20 mouse cellular contexts compared by ENCODE assay signal in genomic region chr8:119323215-119323614, GRCm38 (mm10). TPM values are rescaled to one million over a fixed set of nuclear protein-coding genes. Genes with fewer than 3 reads are reported as not detected.
DNase-seq lines count a peak whose midpoint lies in the region; ATAC-seq and TF ChIP-seq lines count a peak whose summit lies in the region.
"Had no signal": no experiment of that assay in that cellular context is flagged by ENCODE, and none has a peak within 500 bp of the region (broad histone marks: within the 10 kb centered on the region; RNA-seq: fewer than 3 reads in every experiment).

No protein-coding gene starts in this region.

- no peaks in the 10 kb centered on the region for H3K79me2 ChIP-seq in CH12.LX (replicated peaks; ENCODE audit: control insufficient read depth, extremely low read depth, insufficient read depth, poor library complexity, severe bottlenecking)

- no peak for TF ChIP-seq CTCF in forebrain, postnatal 0 days (IDR thresholded peaks at IDR 0.05; ENCODE audit: low read depth)
- TF ChIP-seq CTCF in CH12.LX (conservative IDR thresholded peaks at IDR 0.05 in 1 of 2, IDR thresholded peaks at IDR 0.05 in 1 of 2; ENCODE audit: low read depth in 2 of 2, low read length in 2 of 2), result no peak
- TF ChIP-seq CTCF in midbrain, postnatal 0 days (IDR thresholded peaks at IDR 0.05), result no peak

- H3K9ac ChIP-seq in forebrain, postnatal 0 days, result no peak overlapping the region
- H3K9ac ChIP-seq in forebrain, embryonic 11.5 days (ENCODE audit: low read length), result no peak overlapping the region
- H3K9ac ChIP-seq in CH12.LX (ENCODE audit: insufficient read depth, low read depth), result no peak overlapping the region
- 0 out of 2 replicates have a peak overlapping the region, but pooled peaks have one; percentile 24 for H3K9ac ChIP-seq in midbrain, postnatal 0 days (replicated peaks; ENCODE audit: low read length, poor library complexity, severe bottlenecking)
- H3K9ac ChIP-seq: embryonic facial prominence, embryonic 12.5 days; forebrain, embryonic 13.5 days; heart, embryonic 15.5 days; hindbrain, embryonic 15.5 days had no signal

- H3K36me3 ChIP-seq in forebrain, postnatal 0 days (ENCODE audit: insufficient read depth), result no peaks in the 10 kb centered on the region
- H3K36me3 ChIP-seq in forebrain, embryonic 11.5 days (ENCODE audit: control insufficient read depth, insufficient read depth, low read length), result no peaks in the 10 kb centered on the region
- no peaks in the 10 kb centered on the region for H3K36me3 ChIP-seq in CH12.LX (replicated peaks in 1 of 2; ENCODE audit: control insufficient read depth in 1 of 2, insufficient read depth in 1 of 2, low read length in 1 of 2)
- H3K36me3 ChIP-seq in midbrain, postnatal 0 days (ENCODE audit: insufficient read depth, low read length), result no peaks in the 10 kb centered on the region
- H3K36me3 ChIP-seq: embryonic facial prominence, embryonic 12.5 days; heart, embryonic 15.5 days; hindbrain, embryonic 15.5 days had no signal

- no peak overlapping the region for H3K4me2 ChIP-seq in forebrain, postnatal 0 days (ENCODE audit: low read depth)
- no peak overlapping the region for H3K4me2 ChIP-seq in forebrain, embryonic 11.5 days (ENCODE audit: low read depth, low read length, severe bottlenecking)
- no peak overlapping the region for H3K4me2 ChIP-seq in CH12.LX (ENCODE audit: insufficient read depth, low read depth, poor library complexity, severe bottlenecking)
- H3K4me2 ChIP-seq in midbrain, postnatal 0 days (ENCODE audit: low read depth, low read length, poor library complexity, severe bottlenecking), result no peak overlapping the region
- H3K4me2 ChIP-seq: embryonic facial prominence, embryonic 12.5 days; forebrain, embryonic 13.5 days; heart, embryonic 11.5 days; heart, embryonic 15.5 days; hindbrain, embryonic 15.5 days had no signal

- H3K4me3 ChIP-seq in forebrain, postnatal 0 days (ENCODE audit: low read depth, low read length), result no peak overlapping the region
- H3K4me3 ChIP-seq in forebrain, embryonic 11.5 days (ENCODE audit: low read depth, low read length), result no peak overlapping the region
- no peak overlapping the region for H3K4me3 ChIP-seq in CH12.LX (replicated peaks in 1 of 3; ENCODE audit: low read depth in 2 of 3, low read length in 2 of 3, poor library complexity in 1 of 3)
- H3K4me3 ChIP-seq in midbrain, postnatal 0 days (ENCODE audit: low read depth, low read length), result no peak overlapping the region
- H3K4me3 ChIP-seq: embryonic facial prominence, embryonic 12.5 days; forebrain, embryonic 13.5 days; heart, adult 2 months; heart, embryonic 15.5 days; hindbrain, embryonic 15.5 days had no signal

- dilution Hi-C loops in CH12.LX (cut with MboI; ENCODE audit: extremely low pct_ligation_motif_present, extremely low pct_unique_long_range_greater_than_20kb, low sequenced_read_pairs), result no loop called here

- in situ Hi-C loops in CH12.LX (cut with MboI; ENCODE audit: low pct_ligation_motif_present, low pct_unique_long_range_greater_than_20kb, low sequenced_read_pairs), result no loop called here

- no peak for TF ChIP-seq RAD21 in CH12.LX (IDR thresholded peaks at IDR 0.05; ENCODE audit: low read depth, low read length)

- no peak for TF ChIP-seq POLR2A in CH12.LX (IDR thresholded peaks at IDR 0.05; ENCODE audit: low read depth, low read length)

- peak; percentile 53 for ATAC-seq in forebrain, postnatal 0 days
- no peak for ATAC-seq in forebrain, embryonic 11.5 days (replicated peaks; ENCODE audit: low FRiP score)
- no peak for ATAC-seq in midbrain, postnatal 0 days (ENCODE audit: low FRiP score)
- ATAC-seq: forebrain, embryonic 13.5 days had no signal

- peak; percentile 42 for DNase-seq in forebrain, postnatal 0 days
- DNase-seq in forebrain, embryonic 11.5 days (ENCODE audit: low spot score), result no peak
- DNase-seq in left cerebral cortex, postnatal 25 days (ENCODE audit: low spot score in 2 of 2), result peak; percentile 14 to 17
- DNase-seq in left cerebral cortex, adult 18-20 months (ENCODE audit: low spot score in 2 of 2), result no peak
- no peak for DNase-seq in CH12.LX (ENCODE audit: extremely low read depth)
- DNase-seq in midbrain, postnatal 0 days (ENCODE audit: low spot score), result peak; percentile 40
- no peak for DNase-seq in cerebellum, adult 11-12 months
- DNase-seq: adrenal gland, adult 8-10 months; adrenal gland, postnatal 36 days; cerebellum, adult 11 months; cerebellum, adult 9-10 months; cerebellum, postnatal 25 days; gastrocnemius, postnatal 14 days; heart, adult 2 months; heart, postnatal 14 days had no signal

- intact Hi-C loops in left cerebral cortex, postnatal 25 days (cut with DNase I), result no loop called here

- H3K27ac ChIP-seq in forebrain, postnatal 0 days (ENCODE audit: low read depth, low read length), result no peak overlapping the region
- H3K27ac ChIP-seq in forebrain, embryonic 11.5 days (ENCODE audit: low read depth, low read length), result no peak overlapping the region
- H3K27ac ChIP-seq in CH12.LX (ENCODE audit: insufficient read depth, low read depth), result no peak overlapping the region
- peak overlapping the region; percentile 67 for H3K27ac ChIP-seq in midbrain, postnatal 0 days (ENCODE audit: low read depth, low read length)
- H3K27ac ChIP-seq: embryonic facial prominence, embryonic 12.5 days; forebrain, embryonic 13.5 days; heart, adult 2 months; heart, embryonic 15.5 days; hindbrain, embryonic 15.5 days had no signal

- no peaks in the 10 kb centered on the region for H3K4me1 ChIP-seq in forebrain, postnatal 0 days (ENCODE audit: insufficient read depth)
- H3K4me1 ChIP-seq in forebrain, embryonic 11.5 days (replicated peaks; ENCODE audit: control insufficient read depth, insufficient read depth, low read length), result no peaks in the 10 kb centered on the region
- H3K4me1 ChIP-seq in CH12.LX (ENCODE audit: control insufficient read depth in 1 of 2, insufficient read depth in 2 of 2), result no peaks in the 10 kb centered on the region
- H3K4me1 ChIP-seq in midbrain, postnatal 0 days (ENCODE audit: insufficient read depth, low read length), result no peaks in the 10 kb centered on the region; the same call in 1 of the 2 replicates
- H3K4me1 ChIP-seq: embryonic facial prominence, embryonic 12.5 days; forebrain, embryonic 13.5 days; heart, embryonic 15.5 days; hindbrain, embryonic 15.5 days had no signal

- H3K27me3 ChIP-seq in forebrain, postnatal 0 days (ENCODE audit: insufficient read depth, low read length), result no peaks in the 10 kb centered on the region
- H3K27me3 ChIP-seq in forebrain, embryonic 11.5 days (ENCODE audit: control insufficient read depth, insufficient read depth, low read length), result no peaks in the 10 kb centered on the region
- H3K27me3 ChIP-seq in CH12.LX (replicated peaks), result peaks cover 64% of the 10 kb centered on the region
- H3K27me3 ChIP-seq in midbrain, postnatal 0 days (ENCODE audit: insufficient read depth, low read length), result no peaks in the 10 kb centered on the region
- H3K27me3 ChIP-seq: embryonic facial prominence, embryonic 12.5 days; forebrain, embryonic 13.5 days; heart, embryonic 15.5 days; hindbrain, embryonic 15.5 days had no signal

- TF ChIP-seq EP300 in CH12.LX (IDR thresholded peaks at IDR 0.05; ENCODE audit: low read length), result no peak

- 38% methylated on average over 6 of the region's 6 CpGs for WGBS in forebrain, postnatal 0 days
- 75% methylated on average over 6 of the region's 6 CpGs for WGBS in forebrain, embryonic 11.5 days
- WGBS in midbrain, postnatal 0 days, result 31% methylated on average over 6 of the region's 6 CpGs

- H3K9me3 ChIP-seq in forebrain, postnatal 0 days (ENCODE audit: low read length), result no peaks in the 10 kb centered on the region
- no peaks in the 10 kb centered on the region for H3K9me3 ChIP-seq in forebrain, embryonic 11.5 days (ENCODE audit: control insufficient read depth, low read length)
- no peaks in the 10 kb centered on the region for H3K9me3 ChIP-seq in CH12.LX (replicated peaks; ENCODE audit: low read length)
- H3K9me3 ChIP-seq in midbrain, postnatal 0 days (ENCODE audit: low read length), result no peaks in the 10 kb centered on the region
- H3K9me3 ChIP-seq: embryonic facial prominence, embryonic 12.5 days; forebrain, embryonic 13.5 days; heart, embryonic 15.5 days; hindbrain, embryonic 15.5 days had no signal

TF ChIP-seq in CH12.LX, 34 proteins besides CTCF, POLR2A, EP300 and RAD21:
- TF ChIP-seq ZNF384 (IDR thresholded peaks at IDR 0.05; ENCODE audit: low read depth, low read length), result peak; percentile 17; the same call in 1 of the 2 replicates
- no peak for TF ChIP-seq MEF2A (IDR thresholded peaks at IDR 0.05; ENCODE audit: borderline replicate concordance, low read depth, low read length)

RNA-seq across cellular contexts. Expression of gene Hsbp1, which starts 21.1 kb away (rescaled TPM):
- 390 and 481 TPM in 2 replicates for total RNA-seq in forebrain, postnatal 0 days (2014; rRNA removed)
- 972 and 1,071 TPM in 2 replicates for polyA plus RNA-seq in forebrain, postnatal 0 days (2015; fragmentation: Nextera tagmentation; extraction: Ambion mirVana)
- 301 and 310 TPM in 2 replicates for polyA plus RNA-seq in forebrain, embryonic 11.5 days (2014; fragmentation: Nextera tagmentation; extraction: Ambion mirVana)
- 100 to 1,000 TPM; 402 to 432 TPM for total RNA-seq in left cerebral cortex, postnatal 25 days (2021)
- 100 to 1,000 TPM; 325 TPM for total RNA-seq in left cerebral cortex, adult 18-20 months (2021)
- total RNA-seq in CH12.LX (2012; rRNA removed), result 55.8 and 61.7 TPM in 2 replicates
- total RNA-seq in CH12.LX (2014; rRNA removed), result 53.8 and 59.0 TPM in 2 replicates
- polyA plus RNA-seq in CH12.LX (2012; ENCODE audit: insufficient read length, low read depth), result 66.9 and 89.0 TPM in 2 replicates
- total RNA-seq in midbrain, postnatal 0 days (2014; rRNA removed), result 428 and 445 TPM in 2 replicates
- 1,211 and 1,230 TPM in 2 replicates for polyA plus RNA-seq in midbrain, postnatal 0 days (2015; fragmentation: Nextera tagmentation; extraction: Ambion mirVana)

Comparison
In these comparisons a context has a peak if more than half of its experiments do, and no peak if none do; other contexts are left out.
1. DNase-seq: peak in forebrain, postnatal 0 days (single experiment), left cerebral cortex, postnatal 25 days (2 of 2) and midbrain, postnatal 0 days (single experiment); none in forebrain, embryonic 11.5 days (single experiment), left cerebral cortex, adult 18-20 months (0 of 2), CH12.LX (single experiment) and cerebellum, adult 11-12 months (single experiment).